Mouse (Mus musculus) MEL (cell line): ENCODE data around the gene Pde4b.

Experiments
- CTCF ChIP-seq, 3 experiments: IDR thresholded peaks in 2 of 3; conservative IDR thresholded peaks in 1 of 3; 2 replicates each; pipeline ENCODE4 v1.5.1; 2011 to 2012; ENCODE audit warnings: low read length in 3 of 3, low read depth in 2 of 3, mild to moderate bottlenecking in 2 of 3, improper control_type of control experiment in 1 of 3, inconsistent platforms in 1 of 3, mixed read lengths in 1 of 3, moderate library complexity in 1 of 3; ENCODE audit not compliant: control insufficient read depth in 1 of 3, insufficient read depth in 1 of 3, poor library complexity in 1 of 3, severe bottlenecking in 1 of 3
- POLR2A ChIP-seq, 2 experiments: IDR thresholded peaks; 2 replicates each; pipeline ENCODE4 v1.6.1; 2011 to 2012; ENCODE audit warnings: low read length in 2 of 2, mild to moderate bottlenecking in 2 of 2, control low read depth in 1 of 2, improper control_type of control experiment in 1 of 2, low read depth in 1 of 2, moderate library complexity in 1 of 2; ENCODE audit not compliant: control insufficient read depth in 1 of 2, insufficient read depth in 1 of 2, poor library complexity in 1 of 2

DNA sequence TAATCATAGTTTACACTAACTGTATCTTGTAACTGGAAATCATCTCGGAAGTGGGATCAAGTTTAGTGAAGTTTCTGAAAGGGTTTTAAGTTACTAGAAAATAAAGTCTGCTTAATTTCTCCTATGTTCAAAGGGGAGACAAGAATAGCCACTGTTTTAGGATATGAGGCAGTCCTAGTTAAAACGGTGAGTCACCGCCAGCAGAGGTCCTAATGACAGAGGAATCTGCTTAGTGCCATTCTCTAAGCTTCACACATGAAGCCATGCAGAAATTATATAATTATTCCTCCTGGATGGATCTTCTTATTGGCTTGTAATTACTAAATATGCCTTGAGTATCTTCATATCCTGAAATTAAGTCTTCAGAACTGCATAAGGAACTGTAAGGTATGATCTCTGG is 357.2 kb downstream of the Pde4b start:
- TF ChIP-seq CTCF (IDR thresholded peaks at IDR 0.05 in 2 of 3, conservative IDR thresholded peaks at IDR 0.05 in 1 of 3; ENCODE audit: control insufficient read depth in 1 of 3, insufficient read depth in 1 of 3, low read depth in 2 of 3, low read length in 3 of 3, poor library complexity in 1 of 3, severe bottlenecking in 1 of 3) (no peak), POLR2A (IDR thresholded peaks at IDR 0.05; ENCODE audit: control insufficient read depth in 1 of 2, insufficient read depth in 1 of 2, low read depth in 1 of 2, low read length in 2 of 2, poor library complexity in 1 of 2) (no peak)
